Mouse (Mus musculus) Muller cell, postnatal 12 days (primary cell): ENCODE results near the gene Zbtb5.
"Not testable (repeated sequence)": the region's sequence is repeated elsewhere in the genome, so short reads cannot be mapped to it uniquely, and the experiment has no call there.

Source experiments
- DNase-seq: peaks from one replicate; pipeline ENCODE4 v3.0.0-alpha.2; 2015; ENCODE audit errors: inconsistent ontology term

The Zbtb5 gene

DNA sequence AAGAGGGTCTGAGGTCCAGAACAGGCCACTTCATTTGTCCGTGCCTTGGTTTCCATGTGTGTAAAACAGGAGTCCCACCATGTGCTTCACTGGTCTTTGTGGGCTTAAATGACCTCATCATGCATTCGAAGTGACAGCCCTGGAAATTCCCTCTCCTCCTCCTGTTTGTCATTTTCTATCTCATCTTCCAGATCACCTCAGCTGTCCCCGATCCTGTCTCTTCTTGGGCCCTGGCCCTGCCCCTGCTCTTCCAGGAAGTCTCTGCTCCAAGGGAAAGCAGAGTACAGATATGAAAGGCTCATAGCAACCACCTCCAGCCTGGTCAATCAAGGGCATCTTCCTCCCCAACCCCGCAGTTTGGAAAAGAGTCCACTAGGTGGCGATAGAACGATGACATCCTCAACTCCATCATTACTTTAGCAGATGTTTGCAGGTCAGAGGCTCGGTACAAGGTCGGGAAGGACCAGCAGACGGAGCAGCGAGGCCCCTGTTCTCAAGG lies 41.6 kb downstream of the Zbtb5 start:
- peak; percentile 42 for DNase-seq

DNA sequence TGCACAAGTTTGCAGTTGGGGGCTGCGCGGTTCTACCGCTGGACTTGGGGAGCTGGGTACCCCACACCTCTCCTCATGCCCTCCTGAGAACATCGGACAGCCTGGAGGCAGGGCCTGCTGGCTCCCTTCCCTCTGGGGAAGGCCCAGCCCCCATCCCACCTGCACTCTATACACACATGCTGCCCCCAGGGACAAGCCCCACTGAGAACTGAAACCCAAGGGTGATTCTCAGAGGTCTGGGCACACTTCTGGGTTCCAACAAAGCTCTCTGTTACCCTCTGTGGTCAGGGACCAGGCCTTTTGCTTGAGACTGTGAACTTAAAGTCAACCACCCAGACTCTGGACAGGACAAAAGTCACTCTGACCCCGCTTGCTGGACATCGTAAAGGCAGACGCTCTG lies 42.2 kb downstream of the Zbtb5 start:
- DNase-seq, result no peak

DNA sequence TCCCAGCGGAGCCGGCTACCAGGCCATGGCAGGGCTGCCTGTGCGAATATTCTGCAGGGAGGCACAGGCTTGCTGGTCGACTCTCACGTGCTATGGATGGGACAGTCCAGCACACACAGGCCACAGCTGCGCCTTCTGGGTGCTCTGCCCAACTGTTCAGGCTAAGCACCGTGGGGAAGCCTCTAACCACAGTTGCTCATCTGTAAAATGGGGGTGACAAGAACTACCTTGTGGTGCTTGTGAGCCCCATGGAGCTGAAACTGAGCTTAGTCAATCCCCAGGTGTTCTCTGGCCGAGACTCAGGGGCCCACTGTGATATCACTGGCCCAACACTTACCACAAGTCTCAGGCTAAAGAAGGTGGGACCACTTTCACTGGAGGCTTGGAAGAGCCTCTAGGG lies 44.8 kb downstream of the Zbtb5 start:
- no peak for DNase-seq

DNA sequence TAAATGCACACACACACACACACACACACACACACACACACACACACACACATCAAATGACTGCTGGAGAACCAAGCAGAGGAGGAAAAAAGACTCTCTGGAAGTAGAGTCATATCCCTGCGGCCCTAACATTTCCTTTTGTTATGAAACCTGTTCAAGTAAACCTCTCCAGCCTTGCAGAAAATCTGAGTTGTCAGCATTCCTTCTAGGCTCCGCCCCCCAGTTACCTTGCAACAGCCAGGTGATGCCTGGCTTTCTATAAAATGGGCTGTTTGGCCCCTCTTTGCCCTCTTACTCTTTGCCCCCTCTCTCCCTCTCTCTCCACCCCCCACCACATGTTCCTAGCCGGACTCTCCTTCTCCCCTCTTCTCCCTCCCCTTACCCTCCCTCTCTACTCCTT lies 46.5 kb downstream of the Zbtb5 start:
- no peak for DNase-seq

DNA sequence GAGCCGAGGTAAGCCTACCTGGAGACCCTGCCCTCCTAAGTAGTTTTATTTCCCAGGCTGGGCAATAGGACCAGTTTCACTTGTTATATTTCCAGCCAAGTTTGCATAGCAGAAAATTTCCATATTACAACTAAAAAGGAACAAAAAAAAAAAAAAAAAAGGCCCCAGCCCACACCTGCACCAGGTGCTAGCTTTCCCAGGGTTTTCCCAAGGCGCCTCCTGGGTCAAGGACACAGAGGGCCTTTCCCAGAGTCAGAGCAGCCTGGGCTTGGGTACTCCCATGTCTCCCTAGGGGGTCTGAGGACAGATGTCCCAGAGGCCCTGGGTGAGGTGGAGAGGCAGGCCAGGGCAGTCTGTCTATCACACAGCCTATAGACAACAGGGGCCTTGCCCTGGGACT lies 47.0 kb downstream of the Zbtb5 start:
- no peak for DNase-seq

DNA sequence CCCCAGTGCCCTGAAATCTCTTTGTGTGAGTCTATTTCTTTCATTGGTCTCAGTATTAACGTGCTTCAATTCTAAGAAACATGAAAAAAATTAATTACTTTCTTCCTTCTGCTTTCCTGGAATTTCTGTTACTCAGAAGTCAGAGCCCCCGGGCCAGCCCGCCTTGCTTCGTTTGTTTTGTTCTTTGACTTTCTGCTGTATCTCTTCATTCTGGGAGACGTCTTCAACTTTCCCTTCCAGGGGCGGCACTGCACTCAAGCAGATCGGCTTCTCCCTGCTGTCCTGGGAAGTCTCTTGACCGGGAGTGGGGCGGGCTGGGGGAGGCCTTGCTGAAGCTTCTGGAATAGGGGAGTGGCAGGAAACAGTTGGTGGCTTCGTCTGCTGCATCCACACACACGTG lies 49.1 kb downstream of the Zbtb5 start:
- no peak for DNase-seq

DNA sequence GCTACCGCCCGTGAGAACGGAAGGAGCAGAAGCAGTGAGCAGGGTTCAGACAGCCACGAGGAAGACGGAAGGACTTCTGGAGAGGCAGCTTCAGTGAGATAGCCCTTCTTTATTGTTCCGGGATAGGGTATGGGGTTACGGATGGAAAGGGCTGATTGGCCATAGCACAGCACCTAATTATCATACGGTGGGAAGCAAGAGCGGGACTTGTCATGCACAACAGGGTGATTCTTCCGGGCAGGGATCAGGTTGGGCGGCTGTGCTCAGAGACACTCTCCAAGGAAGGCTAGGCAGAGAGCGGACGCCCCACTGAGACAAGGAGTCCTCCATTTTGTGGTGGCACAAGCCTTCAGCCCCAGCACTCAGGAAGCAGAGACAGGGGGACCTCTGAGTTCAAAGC lies 53.0 kb downstream of the Zbtb5 start:
- no peak for DNase-seq

DNA sequence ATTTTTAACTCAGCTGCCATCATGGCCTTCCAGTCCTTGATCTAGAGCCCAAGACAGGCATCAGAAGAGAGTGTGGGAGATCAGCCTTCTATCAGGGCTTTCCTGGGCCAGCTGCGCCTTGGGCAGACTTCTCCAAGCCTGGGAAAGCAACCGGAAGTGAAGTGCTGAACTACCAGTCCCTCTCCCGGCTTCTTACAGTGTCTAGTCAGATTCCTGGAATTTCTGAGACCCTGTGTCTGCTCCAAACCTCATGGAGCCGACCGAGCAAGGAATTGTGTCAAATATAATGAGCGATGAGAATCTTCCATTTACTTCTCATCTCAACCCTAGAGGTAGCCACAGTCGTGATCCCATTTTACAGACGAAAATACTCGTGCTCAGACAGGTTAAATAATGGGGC lies 53.4 kb downstream of the Zbtb5 start:
- DNase-seq, result no peak

DNA sequence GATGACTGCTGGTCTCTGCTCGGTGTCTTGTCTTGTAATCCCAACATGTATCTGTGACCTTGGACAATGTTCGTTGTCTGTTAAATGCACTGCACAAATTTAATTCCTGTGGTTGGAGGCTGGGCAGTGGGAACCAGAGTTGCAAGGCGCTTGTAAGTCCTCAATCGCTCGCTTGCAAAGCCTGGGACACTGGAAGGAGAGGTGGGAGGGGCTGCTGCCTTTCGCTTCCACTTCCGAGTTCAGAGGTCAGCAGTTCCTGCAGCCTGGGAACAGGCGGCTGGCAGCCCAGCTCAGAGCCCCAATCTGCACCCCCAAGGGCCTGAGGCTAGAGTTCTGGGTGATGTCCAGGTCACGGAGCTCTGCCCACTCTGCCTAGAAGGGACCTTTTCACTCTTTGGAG lies 59.2 kb downstream of the Zbtb5 start:
- no peak for DNase-seq

DNA sequence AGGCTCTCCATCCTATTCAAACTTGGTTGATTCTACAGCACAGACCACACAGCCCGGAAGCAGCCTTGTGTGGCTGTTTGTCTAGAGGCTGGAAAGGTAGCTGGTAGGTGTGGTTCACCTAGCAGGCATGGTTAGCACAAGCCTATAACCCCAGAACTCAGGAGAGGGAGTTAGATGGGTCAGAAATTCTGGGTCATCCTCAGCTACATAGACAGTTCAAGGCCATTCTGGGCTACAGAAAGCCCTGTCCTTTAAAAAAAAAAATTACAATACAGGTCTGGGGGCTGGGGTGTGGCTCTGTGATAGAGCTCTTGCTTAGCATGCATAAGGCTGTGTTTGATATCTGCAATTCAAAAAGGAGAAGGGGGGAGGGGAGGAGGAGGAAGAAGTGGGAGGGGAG lies 63.9 kb downstream of the Zbtb5 start:
- no peak for DNase-seq

DNA sequence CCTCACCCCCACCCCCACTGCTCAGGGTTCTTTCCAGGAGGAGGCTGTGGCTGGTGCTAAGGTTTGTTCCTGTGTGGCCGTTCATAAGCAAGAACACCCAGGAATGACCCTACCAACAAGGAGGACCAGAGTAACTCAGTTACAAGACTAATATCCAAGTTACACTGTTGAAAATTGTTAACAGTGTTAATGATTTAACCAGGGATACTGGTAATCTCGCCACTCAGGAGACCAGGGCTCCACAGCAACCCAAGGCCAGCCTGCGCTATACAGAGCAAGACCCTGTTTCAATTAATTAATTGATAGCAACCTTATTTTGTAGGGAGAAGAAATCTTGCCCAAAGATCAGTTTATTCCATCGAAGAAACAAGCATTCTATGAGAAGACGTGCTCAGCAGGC lies 64.7 kb downstream of the Zbtb5 start:
- DNase-seq, result no peak

DNA sequence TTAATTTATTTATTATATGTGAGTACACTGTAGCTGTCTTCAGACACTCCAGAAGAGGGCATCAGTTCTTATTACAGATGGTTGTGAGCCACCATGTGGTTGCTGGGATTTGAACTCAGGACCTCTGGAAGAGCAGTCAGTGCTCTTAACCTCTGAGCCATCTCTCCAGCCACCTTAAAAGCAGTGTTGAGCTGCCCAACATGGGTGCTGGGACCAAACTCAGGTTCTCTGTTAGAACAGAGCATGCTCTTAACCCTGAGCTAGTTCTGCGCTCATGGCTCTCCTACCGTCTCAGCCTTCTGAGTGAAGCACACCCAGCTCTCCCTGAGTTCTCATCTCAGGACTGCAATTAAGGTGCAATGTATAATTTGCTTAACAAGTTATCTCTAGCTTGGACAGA lies 66.1 kb downstream of the Zbtb5 start:
- not testable (repeated sequence) for DNase-seq

DNA sequence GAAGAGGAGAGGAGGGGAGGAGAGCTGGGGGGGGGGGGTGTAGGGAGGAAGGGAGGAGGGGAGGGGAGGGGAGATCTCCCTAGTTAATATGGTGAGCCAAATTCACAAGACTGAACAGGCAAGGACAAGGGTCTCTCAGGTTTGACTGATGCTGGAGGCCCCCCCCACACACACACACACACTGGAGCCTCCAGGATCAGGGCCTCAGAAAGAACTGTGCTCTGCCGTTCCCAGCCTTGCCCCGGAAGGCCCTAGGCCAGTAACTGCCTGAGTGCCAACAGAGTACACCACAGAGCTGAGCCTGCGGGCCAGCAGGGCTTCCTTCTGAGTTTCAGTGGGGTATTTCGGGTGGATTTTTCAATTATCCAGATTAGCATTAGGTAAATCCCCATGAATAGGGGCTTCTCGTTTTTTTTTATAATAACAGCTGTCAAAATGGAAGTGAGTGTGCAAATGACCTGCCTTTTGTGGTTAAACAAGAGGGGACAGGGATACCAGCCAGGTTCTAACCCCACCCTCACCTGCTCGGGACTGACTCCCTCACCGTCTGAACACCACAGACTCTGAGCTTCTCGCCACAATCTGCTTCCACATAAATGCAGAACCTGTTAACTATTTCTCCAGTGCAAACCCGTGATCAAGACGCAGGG lies 67.7 kb downstream of the Zbtb5 start:
- no peak for DNase-seq

DNA sequence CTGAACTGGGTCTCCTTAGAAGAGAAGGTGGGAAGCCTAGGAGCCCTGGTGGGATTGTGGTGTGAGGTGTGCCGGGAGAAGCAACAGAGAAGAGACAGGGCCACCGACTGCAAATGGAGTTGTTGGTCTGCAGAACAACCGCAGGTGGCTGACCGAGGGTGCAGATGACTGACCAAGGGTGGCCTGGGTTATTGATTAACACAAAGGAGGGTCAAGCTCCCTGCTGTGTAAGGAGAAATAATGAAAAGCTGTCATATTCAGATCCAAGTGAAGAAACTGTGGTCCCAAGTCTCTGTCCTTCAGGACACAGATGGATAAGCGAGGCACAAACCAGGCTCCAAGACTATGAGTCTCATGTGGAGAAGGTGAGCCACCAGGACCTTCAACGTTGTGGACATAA lies 68.7 kb downstream of the Zbtb5 start:
- no peak for DNase-seq

DNA sequence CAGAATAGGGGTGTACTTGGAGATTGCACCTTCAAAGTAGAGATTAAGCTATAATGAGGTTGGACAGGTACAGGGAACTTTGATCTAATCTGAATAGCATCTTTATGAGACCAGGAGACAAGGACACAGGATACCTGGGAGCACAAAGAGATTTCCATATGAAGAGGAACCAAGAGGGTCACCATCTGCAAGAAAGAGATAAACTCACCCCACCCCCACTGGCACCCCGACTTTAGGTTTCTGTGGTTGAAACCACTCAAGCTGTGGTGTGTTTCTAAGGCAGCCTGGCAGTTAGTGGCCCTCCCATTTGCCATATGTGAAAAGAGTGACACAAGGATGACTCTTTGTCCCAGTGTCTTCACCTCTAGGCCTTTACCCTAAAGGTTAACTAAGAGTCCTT lies 70.0 kb downstream of the Zbtb5 start:
- no peak for DNase-seq
